Mouse (Mus musculus) heart, embryonic 15.5 days (tissue): Measurements from ENCODE around the gene Man2a2. TPM values are rescaled to one million over a fixed set of nuclear protein-coding genes. Genes with fewer than 3 reads are reported as not detected.

Experiments
- ATAC-seq: fragments of 200-750 bp; cut with Nextera tagmentation; replicated peaks from 2 replicates; pipeline ENCODE4 v1.8.0; 2017; ENCODE audit warnings: low read depth, moderate TSS enrichment; ENCODE audit not compliant: insufficient number of reproducible peaks, insufficient read depth, low FRiP score
- H3K27ac ChIP-seq: fragments of 300-500 bp; sonication (generic); 2 replicates; pipeline ENCODE4 v1.5.1; 2015; ENCODE audit warnings: mild to moderate bottlenecking, inconsistent platforms
- H3K27me3 ChIP-seq: fragments of 300-500 bp; sonication (generic); 2 replicates; pipeline ENCODE4 v1.6.1; 2015; ENCODE audit warnings: inconsistent platforms
- H3K36me3 ChIP-seq: fragments of 300-500 bp; sonication (generic); 2 replicates; pipeline ENCODE4 v1.6.1; 2015; ENCODE audit warnings: mild to moderate bottlenecking, inconsistent platforms
- H3K4me1 ChIP-seq: fragments of 300-500 bp; sonication (generic); replicated peaks from 2 replicates; pipeline ENCODE4 v1.6.1; 2015; ENCODE audit warnings: inconsistent platforms
- H3K4me2 ChIP-seq: fragments of 300-500 bp; sonication (generic); 2 replicates; pipeline ENCODE4 v1.6.1; 2015; ENCODE audit warnings: inconsistent platforms, mild to moderate bottlenecking, moderate library complexity
- H3K4me3 ChIP-seq: fragments of 300-500 bp; sonication (generic); 2 replicates; pipeline ENCODE4 v1.5.1; 2015; ENCODE audit warnings: mild to moderate bottlenecking, inconsistent platforms
- H3K9ac ChIP-seq: fragments of 300-500 bp; sonication (generic); 2 replicates; pipeline ENCODE4 v1.6.1; 2015; ENCODE audit warnings: mild to moderate bottlenecking, inconsistent platforms
- H3K9me3 ChIP-seq: fragments of 300-500 bp; sonication (generic); replicated peaks from 2 replicates; pipeline ENCODE4 v1.6.1; 2016; ENCODE audit warnings: inconsistent platforms
- WGBS: fragments of 180-500 bp; shearing (Covaris S2); methylation state at CpG from one replicate; pipeline ENCODE4 v1.1.7; 2015; ENCODE audit warnings: mixed read lengths; 5-methylcytosine and 5-hydroxymethylcytosine counted together
- polyA plus RNA-seq: library from polyadenylated mRNA; unstranded; fragments of >200 nt; fragmentation: Nextera tagmentation; extraction: Ambion mirVana; gene quantifications from 2 replicates; pipeline ENCODE4 v1.2.1, GENCODE M21; 2015

Gene Man2a2
- polyA plus RNA-seq, 1 experiment from 2014 or later = 15.1 TPM

DNA sequence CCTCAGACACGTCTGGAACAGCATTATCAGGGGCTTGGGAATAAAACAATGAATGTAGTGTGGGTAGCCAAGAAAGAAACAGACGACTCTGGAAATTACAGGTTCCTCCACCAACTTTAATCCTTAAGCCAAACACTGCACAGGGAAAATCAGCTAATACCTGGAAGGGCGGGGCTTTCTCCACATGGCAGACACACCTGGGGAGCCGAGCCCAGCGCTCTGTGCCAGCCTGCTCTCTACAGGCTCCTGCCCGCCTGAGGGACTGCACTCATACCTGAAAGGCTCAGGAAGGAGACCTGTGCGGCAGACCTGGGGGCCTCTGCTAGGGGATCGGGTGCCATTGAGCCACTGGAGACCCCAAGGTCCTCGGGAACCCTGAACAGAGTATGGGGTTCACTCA lies 36.5 kb upstream of the Man2a2 start:
- H3K27me3 ChIP-seq = no peaks in the 10 kb centered on the region
- H3K27ac ChIP-seq = no peak overlapping the region
- WGBS = 71% methylated on average over 9 of the region's 9 CpGs
- no peak overlapping the region for H3K9ac ChIP-seq
- H3K9me3 ChIP-seq = no peaks in the 10 kb centered on the region
- H3K4me1 ChIP-seq = peaks cover 29% of the 10 kb centered on the region
- no peaks in the 10 kb centered on the region for H3K36me3 ChIP-seq
- H3K4me3 ChIP-seq = no peak overlapping the region
- no peak overlapping the region for H3K4me2 ChIP-seq
- ATAC-seq = no peak

DNA sequence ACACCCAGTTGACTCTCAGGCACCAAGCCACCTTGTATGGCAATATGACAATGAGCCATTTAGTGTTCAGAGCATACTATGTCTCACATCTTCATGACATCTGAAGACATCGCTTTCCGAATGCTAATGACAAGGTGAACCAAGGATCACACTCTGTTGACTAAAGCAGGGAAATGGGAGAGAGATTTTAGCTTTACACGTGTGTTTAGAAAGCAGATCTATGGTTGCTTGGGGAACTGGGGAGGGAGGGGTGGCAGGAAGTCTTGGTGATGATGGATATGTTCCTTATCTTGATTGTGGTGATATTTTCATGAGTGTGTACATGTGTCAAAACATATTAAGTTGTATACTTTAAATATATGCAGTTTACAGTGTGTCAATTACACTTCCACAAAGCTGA lies 35.0 kb upstream of the Man2a2 start:
- Histone ChIP-seq H3K27ac (no peak overlapping the region), H3K4me1 (peaks cover 29% of the 10 kb centered on the region), H3K27me3 (no peaks in the 10 kb centered on the region), H3K4me2 (no peak overlapping the region), H3K9ac (no peak overlapping the region), H3K36me3 (no peaks in the 10 kb centered on the region), H3K4me3 (no peak overlapping the region), H3K9me3 (no peaks in the 10 kb centered on the region)
- WGBS = 85% methylated on average over 3 of the region's 3 CpGs
- ATAC-seq = no peak

DNA sequence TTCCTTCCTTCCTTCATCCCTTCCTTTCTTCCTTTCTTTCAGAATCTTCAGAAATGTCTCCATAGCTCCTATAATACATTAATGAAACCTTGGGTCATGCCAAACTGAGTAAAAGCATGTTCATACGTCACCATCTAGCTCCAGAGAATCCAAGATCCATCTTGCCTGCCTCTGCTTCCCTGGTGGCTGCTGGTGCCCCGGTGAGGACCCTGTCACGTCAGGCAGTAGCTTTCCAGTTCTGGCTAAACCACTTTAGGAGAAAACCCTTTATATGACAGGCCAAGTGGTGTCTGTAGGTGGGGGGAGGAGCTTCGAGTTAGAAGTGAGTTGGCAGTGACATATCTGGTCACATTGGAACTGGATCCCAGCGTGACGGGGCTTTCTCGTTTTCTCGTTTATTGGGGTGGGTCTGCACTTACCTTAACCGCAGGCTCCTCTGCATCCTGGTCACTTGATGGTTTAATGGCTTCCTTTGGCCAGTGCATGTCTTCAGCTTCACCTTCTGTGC lies 34.1 kb upstream of the Man2a2 start, which contains the start of gene Furin:
Gene Furin (minus strand): TSS at position 249 of the 508 bp plus-strand sequence.
- 62% methylated on average over 9 of the region's 9 CpGs for WGBS
- Histone ChIP-seq H3K4me1 (peaks cover 38% of the 10 kb centered on the region), H3K27me3 (no peaks in the 10 kb centered on the region), H3K9me3 (no peaks in the 10 kb centered on the region), H3K4me3 (no peak within 1 kb of the TSS), H3K9ac (no peak within 1 kb of the TSS), H3K36me3 (no peaks in the 10 kb centered on the region), H3K4me2 (no peak within 1 kb of the TSS), H3K27ac (peak within 1 kb of the TSS; percentile 94)
- no peak for ATAC-seq

DNA sequence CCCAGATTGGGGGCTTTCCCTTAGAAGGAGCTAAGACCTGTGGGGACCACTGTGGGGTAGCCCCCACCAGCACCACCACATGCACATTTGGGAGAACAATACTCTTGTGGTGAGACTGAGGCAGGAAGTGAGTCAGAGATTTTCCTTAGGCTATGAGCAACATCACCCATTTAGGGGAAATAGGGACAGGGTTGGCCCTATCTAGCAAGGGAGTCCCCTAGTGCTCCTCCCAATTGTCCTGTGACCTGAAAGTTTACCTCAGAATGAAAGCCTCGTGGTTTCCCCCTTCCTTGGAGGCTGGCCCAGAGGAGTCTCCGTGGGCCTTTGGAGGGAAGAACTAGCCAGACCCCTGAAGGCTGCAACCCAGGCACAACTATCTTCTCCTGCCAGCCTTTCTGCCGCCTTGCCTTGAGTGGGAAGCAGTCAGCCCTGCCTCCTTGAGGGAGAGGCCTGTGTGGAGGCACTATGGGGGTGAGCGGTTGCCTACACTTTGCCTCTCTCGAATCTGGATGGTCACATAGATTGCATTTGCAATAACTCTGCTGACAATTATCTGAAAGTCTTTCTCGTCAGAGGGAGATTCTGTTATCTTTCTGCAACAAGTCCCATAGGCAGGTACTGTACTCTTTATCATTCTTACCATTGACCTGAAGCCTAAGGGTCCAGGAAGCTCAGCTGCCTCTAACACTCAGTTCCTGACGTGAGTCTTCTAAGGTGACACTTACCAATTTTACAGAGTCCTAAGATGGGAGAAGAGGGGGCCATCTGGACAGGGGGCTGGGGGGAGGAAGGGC lies 33.1 kb upstream of the Man2a2 start:
- no peak for ATAC-seq
- Histone ChIP-seq H3K4me1 (peaks cover 48% of the 10 kb centered on the region), H3K9ac (no peak overlapping the region), H3K9me3 (no peaks in the 10 kb centered on the region), H3K36me3 (no peaks in the 10 kb centered on the region), H3K4me3 (no peak overlapping the region), H3K27ac (peak overlapping the region; percentile 94), H3K4me2 (no peak overlapping the region), H3K27me3 (no peaks in the 10 kb centered on the region)
- WGBS = 56% methylated on average over 7 of the region's 7 CpGs

DNA sequence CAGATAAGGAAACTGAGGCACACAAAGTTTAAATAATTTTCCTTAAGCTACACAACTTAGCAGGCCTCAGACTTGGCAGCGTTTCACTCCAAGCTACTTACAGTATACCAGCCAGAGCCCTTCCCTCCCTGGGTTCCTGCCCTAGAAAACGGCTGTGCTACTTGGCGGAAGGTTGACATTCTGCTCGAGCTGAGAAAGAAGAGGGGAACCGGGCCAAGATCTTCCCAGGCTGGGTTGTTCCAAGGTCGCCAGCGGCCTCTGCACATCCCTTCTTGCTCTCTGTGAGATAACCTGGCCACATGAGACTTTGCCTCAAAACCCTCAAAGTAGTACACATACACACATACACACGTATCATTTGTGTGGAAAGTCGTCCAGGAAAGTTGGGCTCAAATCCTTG lies 32.4 kb upstream of the Man2a2 start:
- H3K4me3 ChIP-seq = peak overlapping the region; percentile 94
- no peaks in the 10 kb centered on the region for H3K9me3 ChIP-seq
- H3K36me3 ChIP-seq = no peaks in the 10 kb centered on the region
- peak overlapping the region; percentile 94 for H3K27ac ChIP-seq
- H3K4me2 ChIP-seq = peak overlapping the region; percentile 72
- WGBS = 34% methylated on average over 9 of the region's 9 CpGs
- peak overlapping the region; percentile 98; the same call in 1 of the 2 replicates for H3K9ac ChIP-seq
- H3K4me1 ChIP-seq = peaks cover 55% of the 10 kb centered on the region
- no peak for ATAC-seq
- no peaks in the 10 kb centered on the region for H3K27me3 ChIP-seq

DNA sequence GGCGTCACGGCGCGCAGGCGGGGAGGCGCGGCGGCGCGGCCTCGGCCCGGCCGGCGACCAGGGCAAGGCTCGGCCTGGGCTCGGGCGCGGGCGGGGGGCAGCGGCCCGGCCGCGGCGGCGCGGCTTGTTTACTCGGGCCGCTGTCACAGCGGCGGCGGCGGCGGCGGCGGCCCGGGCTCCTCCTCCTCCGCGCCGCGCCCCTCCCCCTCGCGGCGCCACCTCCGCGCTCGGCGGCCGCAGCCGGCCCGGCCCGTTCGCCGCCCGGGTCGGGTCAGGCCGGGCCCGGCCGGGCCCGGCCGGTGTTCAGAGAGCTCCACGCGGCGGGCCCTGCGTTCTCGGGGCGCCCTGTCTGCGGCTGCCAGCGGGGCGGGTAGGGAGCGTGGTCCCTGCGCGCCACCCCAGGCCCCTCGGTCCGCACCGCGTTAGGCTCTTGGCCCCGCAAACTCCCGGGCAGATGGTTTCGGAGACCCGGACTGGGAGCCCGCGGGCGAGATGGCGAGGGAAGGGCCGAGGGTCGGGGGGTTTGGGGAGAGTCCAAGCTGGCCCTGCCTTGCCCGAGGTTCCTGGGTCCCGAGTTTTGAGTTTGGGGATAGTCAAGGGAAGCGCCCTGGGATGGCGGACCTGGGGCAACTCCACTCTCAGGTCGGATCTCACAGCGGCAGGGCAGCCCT lies 31.6 kb upstream of the Man2a2 start:
- Histone ChIP-seq H3K9me3 (no peaks in the 10 kb centered on the region), H3K4me2 (peak overlapping the region; percentile 72), H3K27me3 (no peaks in the 10 kb centered on the region), H3K4me1 (peaks cover 58% of the 10 kb centered on the region), H3K36me3 (no peaks in the 10 kb centered on the region), H3K27ac (peak overlapping the region; percentile 94), H3K9ac (peak overlapping the region; percentile 98), H3K4me3 (peak overlapping the region; percentile 94)
- ATAC-seq = peak; percentile 74
- WGBS = under 1% methylated on average over 41 of the region's 92 CpGs

DNA sequence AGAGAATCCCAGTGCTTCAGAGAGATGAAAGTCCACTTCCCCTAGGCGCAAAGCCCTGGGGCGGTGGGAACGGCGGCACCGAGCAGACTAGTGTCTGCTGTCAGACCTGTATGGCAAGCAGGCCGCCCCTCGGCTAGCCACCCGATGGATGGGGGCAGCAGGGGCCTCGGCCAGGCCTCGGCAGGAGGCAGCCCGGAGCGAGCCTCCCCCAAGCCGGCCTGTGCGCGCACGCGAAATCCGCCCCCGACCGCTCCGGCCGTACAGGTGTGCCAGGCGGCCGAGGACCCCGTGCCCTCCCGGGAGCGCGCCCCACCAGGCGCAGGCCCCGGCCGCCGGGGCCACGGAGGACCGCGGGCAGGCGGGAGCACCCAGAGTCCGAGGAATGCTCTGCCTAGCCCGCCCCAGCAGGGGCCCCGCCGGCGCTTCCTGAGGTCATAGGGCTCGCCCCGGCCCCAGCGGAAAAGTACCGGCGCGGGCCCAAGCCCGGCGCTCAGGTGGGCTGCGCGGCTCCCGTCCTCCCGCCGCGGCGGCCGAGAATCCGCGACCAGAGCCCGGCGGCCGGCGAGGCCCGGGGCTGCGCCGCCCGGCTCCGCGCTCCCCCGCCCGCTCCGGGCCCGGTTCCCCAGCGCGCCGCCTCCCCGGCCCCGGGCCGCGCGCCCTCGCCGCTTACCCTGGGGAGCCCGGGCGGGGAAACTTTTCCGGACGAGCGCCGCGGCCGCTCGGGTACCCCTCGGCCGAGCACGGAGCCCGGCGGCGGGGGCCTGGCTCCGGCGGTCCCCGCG lies 30.9 kb upstream of the Man2a2 start:
- H3K4me1 ChIP-seq = peaks cover 56% of the 10 kb centered on the region
- H3K27ac ChIP-seq = peak overlapping the region; percentile 94
- H3K9me3 ChIP-seq = no peaks in the 10 kb centered on the region
- WGBS = under 1% methylated on average over 100 of the region's 102 CpGs
- peak overlapping the region; percentile 94 for H3K4me3 ChIP-seq
- H3K9ac ChIP-seq = peak overlapping the region; percentile 98
- H3K27me3 ChIP-seq = no peaks in the 10 kb centered on the region
- peaks cover 3% of the 10 kb centered on the region for H3K36me3 ChIP-seq
- peak overlapping the region; percentile 72 for H3K4me2 ChIP-seq
- ATAC-seq = peak; percentile 55

DNA sequence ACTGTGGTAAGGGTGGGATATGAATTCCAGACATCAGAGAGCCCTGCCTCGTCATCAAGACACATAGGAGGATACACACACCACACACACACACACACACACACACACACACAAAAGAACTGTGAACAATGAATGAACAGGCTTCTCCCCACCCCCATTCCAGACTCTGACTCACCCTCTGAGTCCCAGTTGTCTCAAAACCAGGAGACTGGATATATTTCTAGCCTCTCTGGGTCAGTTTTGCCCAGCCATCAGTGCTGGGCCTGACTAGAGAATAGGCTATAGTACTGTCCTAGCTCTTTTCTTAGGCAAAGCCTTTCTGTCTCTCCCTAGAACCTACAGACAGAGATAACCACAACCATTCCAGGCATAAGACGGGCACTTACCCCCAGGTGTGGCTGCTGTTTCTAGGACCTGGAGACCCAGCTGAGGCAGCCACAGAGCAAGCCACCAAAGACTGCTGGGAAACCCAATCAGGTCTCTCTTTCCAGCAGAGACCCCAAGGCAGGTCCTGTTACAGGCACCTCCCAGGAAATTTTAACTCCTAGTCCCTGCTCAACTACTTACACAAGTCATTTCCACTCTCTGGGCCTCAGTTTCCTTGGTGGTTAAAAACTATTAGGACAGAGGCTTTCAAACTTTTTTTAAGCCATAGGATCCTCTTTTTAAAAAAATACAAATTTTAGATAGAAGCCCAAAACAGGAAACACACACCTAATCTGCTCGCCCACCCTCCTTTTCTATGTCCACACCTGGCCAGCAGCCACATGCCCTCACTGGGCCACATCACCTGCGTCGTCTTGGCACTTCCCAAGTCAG lies 30.1 kb upstream of the Man2a2 start:
- Histone ChIP-seq H3K4me2 (peak overlapping the region; percentile 72), H3K27ac (peak overlapping the region; percentile 94), H3K4me1 (peaks cover 56% of the 10 kb centered on the region), H3K9ac (peak overlapping the region; percentile 98), H3K9me3 (no peaks in the 10 kb centered on the region), H3K36me3 (peaks cover 10% of the 10 kb centered on the region), H3K4me3 (peak overlapping the region; percentile 94), H3K27me3 (no peaks in the 10 kb centered on the region)
- no peak for ATAC-seq
- 23% methylated on average over 5 of the region's 5 CpGs for WGBS

DNA sequence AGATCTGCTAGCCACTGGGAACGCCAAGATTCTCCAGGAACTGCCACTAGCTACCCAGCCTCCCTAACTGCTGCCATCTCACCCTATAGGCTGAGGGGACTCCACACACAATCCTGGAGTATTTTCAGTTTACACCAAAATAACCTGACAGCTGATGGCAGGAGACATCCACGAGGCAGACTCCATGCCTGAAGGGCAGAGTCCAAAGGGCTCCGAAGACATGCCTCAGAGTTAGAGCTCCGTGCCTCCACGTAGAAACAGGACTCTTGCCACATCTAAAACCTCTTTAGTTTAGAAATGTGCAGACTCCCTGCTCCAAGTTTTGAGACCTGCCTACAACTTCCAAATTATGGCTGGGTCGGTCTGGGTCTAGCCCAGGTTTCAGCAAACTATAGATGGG lies 29.4 kb upstream of the Man2a2 start:
- peak overlapping the region; percentile 98; the same call in 1 of the 2 replicates for H3K9ac ChIP-seq
- H3K9me3 ChIP-seq = no peaks in the 10 kb centered on the region
- H3K4me3 ChIP-seq = peak overlapping the region; percentile 94
- 56% methylated on average over 6 of the region's 6 CpGs for WGBS
- peak overlapping the region; percentile 72 for H3K4me2 ChIP-seq
- H3K27me3 ChIP-seq = no peaks in the 10 kb centered on the region
- no peak for ATAC-seq
- peaks cover 15% of the 10 kb centered on the region for H3K36me3 ChIP-seq
- H3K4me1 ChIP-seq = peaks cover 56% of the 10 kb centered on the region
- peak overlapping the region; percentile 94 for H3K27ac ChIP-seq

DNA sequence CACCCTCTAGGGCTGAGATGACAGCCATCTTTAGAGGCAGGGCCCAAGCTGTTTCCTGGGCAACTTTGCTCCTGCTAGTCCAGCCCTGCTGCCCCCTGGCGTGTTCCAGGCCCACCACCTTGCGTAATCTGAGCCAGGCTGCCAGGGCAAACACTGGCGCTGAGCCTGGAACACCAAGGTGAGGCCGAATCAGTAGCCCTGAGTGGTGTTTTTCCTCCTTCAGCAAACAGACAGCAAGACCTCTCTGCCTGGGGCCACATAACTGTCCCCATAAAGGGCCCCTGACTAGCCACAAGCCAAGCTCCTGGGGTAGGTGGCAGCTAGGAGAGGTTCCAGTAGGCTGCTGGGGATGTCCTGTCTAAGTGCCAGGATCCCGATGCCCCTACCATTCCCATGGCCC lies 28.9 kb upstream of the Man2a2 start:
- H3K27me3 ChIP-seq = no peaks in the 10 kb centered on the region
- ATAC-seq = no peak
- H3K4me3 ChIP-seq = peak overlapping the region; percentile 94
- H3K36me3 ChIP-seq = peaks cover 19% of the 10 kb centered on the region
- no peaks in the 10 kb centered on the region for H3K9me3 ChIP-seq
- peaks cover 54% of the 10 kb centered on the region for H3K4me1 ChIP-seq
- peak overlapping the region; percentile 94 for H3K27ac ChIP-seq
- peak overlapping the region; percentile 98; the same call in 1 of the 2 replicates for H3K9ac ChIP-seq
- peak overlapping the region; percentile 72 for H3K4me2 ChIP-seq
- WGBS = 49% methylated on average over 5 of the region's 5 CpGs
